Mouse (Mus musculus) kidney, adult 2 months (tissue): Measurements from ENCODE around the gene Lifr. TPM values are rescaled to one million over a fixed set of nuclear protein-coding genes. Genes with fewer than 3 reads are reported as not detected.

Experiments
- DNase-seq: peaks from one replicate; pipeline ENCODE4 v3.0.0; 2021
- H3K27ac ChIP-seq: fragments of 200-500 bp; 2 replicates; pipeline ENCODE4 v1.5.1; 2012; ENCODE audit warnings: low read depth, low read length, control low read depth, inconsistent platforms; ENCODE audit not compliant: insufficient read depth
- H3K27me3 ChIP-seq: fragments of 200-500 bp; replicated peaks from 2 replicates; pipeline ENCODE4 v1.6.1; 2012; ENCODE audit warnings: mild to moderate bottlenecking, moderate library complexity, low read length, inconsistent platforms; ENCODE audit not compliant: control insufficient read depth, insufficient read depth
- H3K36me3 ChIP-seq: fragments of 200-500 bp; 2 replicates; pipeline ENCODE4 v1.6.1; 2012; ENCODE audit warnings: mild to moderate bottlenecking, moderate library complexity, low read length, inconsistent platforms; ENCODE audit not compliant: control insufficient read depth, insufficient read depth
- H3K4me1 ChIP-seq: fragments of 200-500 bp; 2 replicates; pipeline ENCODE4 v1.6.1; 2011; ENCODE audit warnings: low read length; ENCODE audit not compliant: control insufficient read depth, insufficient read depth
- H3K4me3 ChIP-seq: fragments of 200-500 bp; 2 replicates; pipeline ENCODE4 v1.5.1; 2011; ENCODE audit warnings: mild to moderate bottlenecking, low read depth, low read length, control low read depth; ENCODE audit not compliant: insufficient read depth
- CTCF ChIP-seq: fragments of 200-500 bp; conservative IDR thresholded peaks from 2 replicates; pipeline ENCODE4 v1.5.1; 2011; ENCODE audit warnings: low read depth, mild to moderate bottlenecking, control low read depth, low read length, moderate library complexity, mixed read lengths; ENCODE audit not compliant: insufficient read depth, insufficient read length
- POLR2A ChIP-seq: fragments of 200-500 bp; IDR thresholded peaks from one replicate; pipeline ENCODE4 v1.6.1; 2011; ENCODE audit warnings: low read depth, low read length, control low read depth
- WGBS: fragments of 180-500 bp; shearing (Covaris S2); methylation state at CpG from one replicate; pipeline ENCODE4 v1.1.7; 2018; 5-methylcytosine and 5-hydroxymethylcytosine counted together
- polyA plus RNA-seq: library from polyadenylated mRNA; depleted of rRNA; stranded (reverse); fragments of >200 nt; gene quantifications from 2 replicates; pipeline ENCODE4 v1.2.3, GENCODE M21; 2012

Lifr gene
- polyA plus RNA-seq, 1 experiment, result 26.2 TPM

DNA sequence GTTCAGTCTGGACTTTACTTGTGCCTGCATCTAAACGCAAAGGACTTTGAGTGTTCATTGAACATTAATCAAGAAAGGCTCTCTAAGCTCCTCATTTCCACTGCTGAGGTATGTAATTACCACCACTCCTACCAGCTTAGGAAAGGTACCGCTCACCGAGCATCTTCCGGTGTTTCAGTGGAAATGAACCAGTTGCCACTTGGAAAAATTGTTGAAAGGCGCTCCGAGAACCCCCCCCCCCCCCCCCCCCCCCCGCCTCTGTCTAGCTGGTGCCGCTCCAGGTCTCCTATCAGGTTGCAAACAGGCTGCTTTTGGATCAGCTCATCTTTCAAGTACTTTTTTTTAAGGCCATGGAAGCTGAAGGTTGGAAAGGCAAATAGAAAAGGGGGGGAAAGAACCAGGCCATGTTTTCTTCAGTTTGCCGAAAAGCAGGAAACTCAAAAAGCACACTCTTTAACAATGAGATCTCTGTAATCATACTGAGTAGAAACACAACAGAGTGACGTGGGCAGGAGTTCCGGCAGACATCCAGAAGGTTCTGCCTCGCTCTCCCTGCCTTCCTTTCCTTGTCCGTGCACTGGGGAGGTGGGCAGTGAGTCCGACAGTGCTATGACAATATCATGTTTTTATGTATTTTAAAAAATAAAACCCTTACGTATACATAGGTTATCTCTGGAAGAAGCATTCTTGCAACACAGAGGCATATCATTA, 9.3 kb upstream of the Lifr start:
- Histone ChIP-seq H3K4me3 (no peak overlapping the region), H3K4me1 (peaks cover 3% of the 10 kb centered on the region; the same call in 1 of the 2 replicates), H3K27me3 (no peaks in the 10 kb centered on the region), H3K27ac (no peak overlapping the region), H3K36me3 (no peaks in the 10 kb centered on the region)
- TF ChIP-seq CTCF, result no peak
- no peak for TF ChIP-seq POLR2A
- 43% methylated on average over 15 of the region's 15 CpGs for WGBS
- DNase-seq, result peak; percentile 71

DNA sequence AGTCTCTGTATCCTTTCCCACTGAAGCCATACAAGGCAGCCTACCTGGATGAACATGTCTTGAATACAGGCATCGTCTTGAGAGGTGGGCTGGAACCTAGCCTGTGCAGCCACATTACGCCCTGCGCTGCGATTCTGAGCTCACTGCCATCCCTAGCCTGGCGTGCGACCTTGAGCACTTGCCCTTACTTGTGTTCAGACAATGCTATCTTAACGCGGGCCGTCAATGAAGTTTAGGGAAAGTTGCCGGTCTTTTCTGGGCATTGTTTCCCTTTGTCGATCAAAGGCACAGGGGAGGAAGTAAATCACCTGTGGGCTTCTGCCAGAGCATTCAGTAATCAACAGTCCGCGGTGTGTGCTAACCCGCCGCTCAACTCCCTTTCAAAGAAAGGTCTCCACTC, 8.6 kb upstream of the Lifr start:
- H3K27me3 ChIP-seq, result no peaks in the 10 kb centered on the region
- TF ChIP-seq CTCF (no peak), POLR2A (no peak)
- H3K4me3 ChIP-seq, result no peak overlapping the region
- no peak overlapping the region for H3K27ac ChIP-seq
- WGBS, result 49% methylated on average over 15 of the region's 15 CpGs
- peaks cover 3% of the 10 kb centered on the region; the same call in 1 of the 2 replicates for H3K4me1 ChIP-seq
- no peaks in the 10 kb centered on the region for H3K36me3 ChIP-seq
- no peak for DNase-seq

DNA sequence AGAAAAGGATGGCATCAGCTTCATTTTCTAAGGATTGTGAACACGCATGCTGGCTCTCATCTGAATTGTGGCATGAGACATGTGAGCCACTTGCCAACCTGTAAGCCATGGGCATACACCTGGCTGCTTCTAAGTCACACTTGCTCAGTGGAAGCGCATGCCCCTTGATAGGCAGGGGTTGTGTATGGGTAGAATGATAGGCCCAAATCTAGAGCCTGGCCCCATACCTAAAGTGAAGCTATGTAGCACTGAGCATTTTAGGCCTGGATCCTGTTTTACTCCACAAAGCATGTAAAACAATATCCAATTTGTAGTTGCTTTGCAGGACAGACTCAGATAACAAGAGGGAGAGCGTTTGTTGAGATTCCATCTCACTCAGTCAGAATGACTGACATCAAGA, 7.5 kb upstream of the Lifr start:
- no peak overlapping the region for H3K27ac ChIP-seq
- H3K4me3 ChIP-seq, result no peak overlapping the region
- peaks cover 3% of the 10 kb centered on the region; the same call in 1 of the 2 replicates for H3K4me1 ChIP-seq
- H3K27me3 ChIP-seq, result no peaks in the 10 kb centered on the region
- no peaks in the 10 kb centered on the region for H3K36me3 ChIP-seq
- 98% methylated on average over 3 of the region's 3 CpGs for WGBS
- no peak for TF ChIP-seq POLR2A
- TF ChIP-seq CTCF, result no peak
- DNase-seq, result no peak

DNA sequence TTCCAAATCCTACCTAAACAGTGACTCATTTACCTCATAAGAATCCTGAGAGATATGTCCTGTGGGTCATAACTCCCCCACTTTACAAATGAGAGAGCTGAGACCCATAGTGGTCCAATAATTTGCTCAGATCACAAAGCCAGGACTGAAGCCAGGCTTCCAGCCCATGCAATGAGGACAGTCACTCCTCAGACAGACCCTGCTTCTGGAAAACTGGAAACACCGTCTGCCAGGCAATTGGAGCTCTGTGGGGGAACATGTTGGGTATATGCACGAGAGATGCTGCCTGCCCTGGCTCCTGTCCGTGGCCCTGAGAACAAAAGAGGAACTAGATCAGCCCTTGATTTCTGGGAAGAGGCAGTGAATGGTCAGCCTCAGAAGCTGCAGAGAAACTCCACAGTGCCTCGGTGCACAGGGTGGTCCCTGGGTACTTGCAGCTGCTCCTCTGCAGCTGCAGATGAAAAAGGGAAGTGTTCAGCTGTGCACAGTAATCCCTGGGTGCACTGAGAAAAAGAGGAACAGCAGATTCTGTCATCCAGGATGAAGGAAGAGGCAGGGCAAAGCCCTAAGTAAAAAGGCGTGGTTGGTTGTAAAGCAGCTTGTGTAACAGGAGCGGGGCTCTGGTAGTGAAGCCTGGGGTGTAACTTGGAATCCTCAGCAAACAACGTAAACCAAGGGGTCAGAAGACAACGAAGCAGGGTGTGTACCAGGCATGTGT, 5.5 kb upstream of the Lifr start:
- H3K4me1 ChIP-seq, result peaks cover 3% of the 10 kb centered on the region; the same call in 1 of the 2 replicates
- no peak overlapping the region for H3K27ac ChIP-seq
- TF ChIP-seq POLR2A, result no peak
- TF ChIP-seq CTCF, result no peak
- peak; percentile 33 for DNase-seq
- 61% methylated on average over 8 of the region's 8 CpGs for WGBS
- no peaks in the 10 kb centered on the region for H3K27me3 ChIP-seq
- no peaks in the 10 kb centered on the region for H3K36me3 ChIP-seq
- no peak overlapping the region for H3K4me3 ChIP-seq

DNA sequence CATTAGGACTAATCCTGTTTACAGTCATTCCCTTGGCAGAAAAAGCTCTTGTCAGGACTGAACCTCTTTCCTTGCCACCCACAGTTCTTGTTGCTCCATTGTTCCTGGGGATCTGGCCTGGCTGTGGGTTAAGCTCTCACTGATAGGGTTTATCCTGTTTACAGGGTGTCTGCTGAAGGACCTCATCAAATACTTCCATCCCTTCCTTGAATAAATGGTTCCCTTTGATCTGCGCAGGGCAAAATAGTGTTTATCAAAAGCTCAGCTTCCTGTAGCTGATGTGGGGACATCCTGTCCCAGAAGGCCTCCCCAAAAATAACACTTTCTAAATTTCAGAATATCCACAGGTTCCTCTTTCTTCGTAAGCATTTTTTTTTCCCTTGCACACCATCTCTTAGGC, 1.7 kb upstream of the Lifr start:
- H3K27ac ChIP-seq, result peak overlapping the region; percentile 16; the same call in 1 of the 2 replicates
- TF ChIP-seq CTCF, result no peak
- TF ChIP-seq POLR2A, result no peak
- WGBS, result 64% methylated on average over 2 of the region's 2 CpGs
- H3K4me1 ChIP-seq, result peaks cover 10% of the 10 kb centered on the region
- DNase-seq, result peak; percentile 59
- H3K36me3 ChIP-seq, result no peaks in the 10 kb centered on the region
- H3K4me3 ChIP-seq, result no peak overlapping the region
- no peaks in the 10 kb centered on the region for H3K27me3 ChIP-seq

DNA sequence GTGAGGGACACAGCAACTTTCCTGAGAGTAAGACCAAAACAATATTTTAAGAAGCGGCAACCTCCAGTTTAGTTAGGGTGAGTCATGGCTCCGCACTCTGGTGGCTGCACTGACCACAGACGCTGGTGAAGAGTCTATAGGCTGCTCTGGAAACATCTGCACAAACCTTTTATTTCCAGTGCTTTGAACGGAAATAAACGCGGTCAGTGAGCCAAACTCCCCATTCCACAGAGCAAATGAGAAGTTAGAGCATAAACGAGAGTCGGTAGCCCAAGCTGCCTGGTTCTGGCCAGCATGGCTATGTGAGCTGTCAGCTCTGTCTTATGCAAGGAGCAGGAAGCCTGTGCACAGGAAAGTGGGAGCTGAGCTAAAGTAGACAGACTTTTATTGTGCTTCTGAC, 1.9 kb downstream of the Lifr start:
- Histone ChIP-seq H3K4me1 (peaks cover 10% of the 10 kb centered on the region), H3K4me3 (no peak overlapping the region), H3K27ac (no peak overlapping the region), H3K27me3 (no peaks in the 10 kb centered on the region), H3K36me3 (no peaks in the 10 kb centered on the region)
- peak; percentile 59 for DNase-seq
- TF ChIP-seq POLR2A, result no peak
- no peak for TF ChIP-seq CTCF
- 14% methylated on average over 8 of the region's 8 CpGs for WGBS

DNA sequence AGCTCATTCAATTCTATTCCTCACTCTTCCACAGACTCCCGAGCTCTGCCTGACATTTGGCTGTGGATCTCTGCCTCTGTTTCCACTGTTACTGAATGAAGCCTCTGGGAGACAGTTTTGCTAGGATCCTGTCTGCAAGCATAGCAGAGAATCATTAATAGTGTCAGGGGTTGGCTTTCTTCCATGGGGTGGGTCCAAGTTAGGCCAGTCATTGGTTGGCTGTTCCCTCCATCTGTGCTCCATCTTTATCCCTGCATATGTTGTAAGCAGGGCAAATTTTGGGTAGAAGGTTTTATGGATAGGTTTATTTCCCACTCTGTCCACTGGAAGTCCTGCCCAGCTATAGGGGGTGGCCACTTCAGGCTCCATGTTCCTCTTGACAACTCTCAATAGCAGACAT, 9.0 kb downstream of the Lifr start:
- no peak for TF ChIP-seq POLR2A
- TF ChIP-seq CTCF, result no peak
- H3K4me3 ChIP-seq, result no peak overlapping the region
- no peaks in the 10 kb centered on the region for H3K36me3 ChIP-seq
- H3K27ac ChIP-seq, result no peak overlapping the region
- no peaks in the 10 kb centered on the region for H3K27me3 ChIP-seq
- no peak for DNase-seq
- 86% methylated on average over 1 of the region's 1 CpGs for WGBS
- 0 out of 2 replicates have a peak, but pooled peaks cover 2% of the 10 kb centered on the region for H3K4me1 ChIP-seq
